Mouse (Mus musculus) retina, embryonic 14.5 days (tissue): ENCODE measurements around the gene Ufsp2.

ENCODE experiments used
- DNase-seq: peaks from one replicate; pipeline ENCODE4 v3.0.0-alpha.2; 2015; ENCODE audit warnings: low spot score

Ufsp2 gene

GRCm38 (mm10) chr8:46010746-46011680, 35.7 kb downstream of the Ufsp2 start:
- DNase-seq, result peak; percentile 69

GRCm38 (mm10) chr8:46022203-46022602, 46.9 kb downstream of the Ufsp2 start:
- DNase-seq, result no peak

- no peak for DNase-seq
These were observed 47.4 kb downstream of the Ufsp2 start for GRCm38 (mm10) chr8:46022758-46023157.

GRCm38 (mm10) chr8:46024392-46024791, 49.1 kb downstream of the Ufsp2 start:
- no peak for DNase-seq

- DNase-seq, result no peak
These were observed 60.9 kb downstream of the Ufsp2 start for GRCm38 (mm10) chr8:46036217-46036616.

GRCm38 (mm10) chr8:46039666-46040065, 64.3 kb downstream of the Ufsp2 start:
- DNase-seq, result no peak

GRCm38 (mm10) chr8:46040260-46040659, 64.9 kb downstream of the Ufsp2 start:
- no peak for DNase-seq
